Mouse (Mus musculus): ENCODE results near the gene Mamdc2. TPM values are rescaled to one million over a fixed set of nuclear protein-coding genes. Genes with fewer than 3 reads are reported as not detected.

The Mamdc2 gene
- total and polyA plus RNA-seq, 3 experiments = not detected

- TF ChIP-seq ZNF384 (IDR thresholded peaks at IDR 0.05; ENCODE audit: low read depth, low read length) = no peak
- TF ChIP-seq EP300 (IDR thresholded peaks at IDR 0.05; ENCODE audit: low read depth in 1 of 2, low read length in 2 of 2) = no peak
- no peak for TF ChIP-seq UBTF (IDR thresholded peaks at IDR 0.05; ENCODE audit: borderline replicate concordance, insufficient read depth, low read depth, low read length)
- no peak for TF ChIP-seq SMC3 (IDR thresholded peaks at IDR 0.05; ENCODE audit: low read depth, low read length)
- no peak for TF ChIP-seq ELF1 (IDR thresholded peaks at IDR 0.05; ENCODE audit: low read depth, low read length)
- TF ChIP-seq USF1 (IDR thresholded peaks at IDR 0.05; ENCODE audit: low read depth, low read length) = no peak
- no peak for TF ChIP-seq MYB (IDR thresholded peaks at IDR 0.05; ENCODE audit: low read depth, low read length)
- TF ChIP-seq MAX (IDR thresholded peaks at IDR 0.05; ENCODE audit: low read length) = no peak
- TF ChIP-seq MXI1 (IDR thresholded peaks at IDR 0.05; ENCODE audit: low read depth, low read length) = no peak
- no peak for TF ChIP-seq HCFC1 (IDR thresholded peaks at IDR 0.05; ENCODE audit: low read depth, low read length)
- no peak for TF ChIP-seq POLR2AphosphoS5 (IDR thresholded peaks at IDR 0.05; ENCODE audit: borderline replicate concordance, low read depth, low read length)
- no peak for TF ChIP-seq USF2 (IDR thresholded peaks at IDR 0.05; ENCODE audit: borderline replicate concordance in 1 of 2, insufficient read depth in 1 of 2, low read depth in 1 of 2, low read length in 2 of 2)
- no peak for TF ChIP-seq RCOR1 (IDR thresholded peaks at IDR 0.05; ENCODE audit: low read depth, low read length)
- TF ChIP-seq NRF1 (IDR thresholded peaks at IDR 0.05; ENCODE audit: insufficient read depth, low read depth, low read length, poor library complexity, severe bottlenecking) = no peak
- TF ChIP-seq JUND (IDR thresholded peaks at IDR 0.05; ENCODE audit: low read depth, low read length) = no peak
- no peak for TF ChIP-seq E2F4 (IDR thresholded peaks at IDR 0.05; ENCODE audit: borderline replicate concordance, low read depth, low read length)
- TF ChIP-seq TAL1 (IDR thresholded peaks at IDR 0.05; ENCODE audit: low read length) = no peak
- TF ChIP-seq GABPA (IDR thresholded peaks at IDR 0.05; ENCODE audit: low read depth, low read length) = no peak
- TF ChIP-seq CHD1 (IDR thresholded peaks at IDR 0.05; ENCODE audit: low read depth, low read length) = no peak
- no peak for TF ChIP-seq CHD2 (IDR thresholded peaks at IDR 0.05; ENCODE audit: low read length)
- H3K36me3 ChIP-seq (ENCODE audit: control insufficient read depth in 1 of 2, insufficient read depth in 2 of 2, low read length in 2 of 2) = no peaks in the 10 kb centered on the region
- H3K4me1 ChIP-seq (ENCODE audit: control insufficient read depth in 1 of 2, insufficient read depth in 2 of 2, low read length in 2 of 2) = no peaks in the 10 kb centered on the region
- H3K9ac ChIP-seq (ENCODE audit: control insufficient read depth, low read depth, low read length, poor library complexity, severe bottlenecking) = no peak overlapping the region
- DNase-seq (ENCODE audit: low read depth, low spot score) = peak; percentile 6
- H3K27me3 ChIP-seq (ENCODE audit: control insufficient read depth in 1 of 2, insufficient read depth in 2 of 2, low read length in 2 of 2) = no peaks in the 10 kb centered on the region
- no peak overlapping the region for H3K4me3 ChIP-seq (ENCODE audit: control insufficient read depth in 1 of 2, insufficient read depth in 1 of 2, low read depth in 2 of 2, low read length in 2 of 2)
- H3K9me3 ChIP-seq (replicated peaks; ENCODE audit: insufficient read depth, low read length) = no peaks in the 10 kb centered on the region
- no peak overlapping the region for H3K27ac ChIP-seq (ENCODE audit: control insufficient read depth, low read depth, low read length)
- no peaks in the 10 kb centered on the region for H3K79me2 ChIP-seq (ENCODE audit: control insufficient read depth, insufficient read depth, low read length, poor library complexity)
Measured at GRCm38 (mm10) chr19:23497171-23497917, 49.1 kb upstream of the Mamdc2 start.

Data from MEL (cell line).